Mouse (Mus musculus) cerebellum, adult (tissue): Measurements from ENCODE around the gene Akr1c18.

Source experiments
- ATAC-seq: cut with Nextera tagmentation; 2 replicates; pipeline ENCODE4 v1.9.2; 2017; ENCODE audit warnings: mild to moderate bottlenecking, moderate library complexity, mixed read lengths; ENCODE audit not compliant: insufficient number of reproducible peaks, low FRiP score, low TSS enrichment

Akr1c18 gene

GRCm38 (mm10) chr13:4110281-4111188 lies 39.9 kb downstream of the Akr1c18 start:
- ATAC-seq: peak; percentile 72; the same call in 1 of the 2 replicates

- no peak for ATAC-seq
Measured at GRCm38 (mm10) chr13:4102721-4103120, 47.7 kb downstream of the Akr1c18 start.

GRCm38 (mm10) chr13:4101691-4102090 lies 48.8 kb downstream of the Akr1c18 start:
- no peak for ATAC-seq
